Mouse (Mus musculus) CD4-positive, CD25-positive, alpha-beta regulatory T cell, adult 4 months (primary cell): ENCODE measurements around the gene Rab3il1. TPM values are rescaled to one million over a fixed set of nuclear protein-coding genes. Genes with fewer than 3 reads are reported as not detected.

ENCODE experiments used
- ATAC-seq: one replicate; pipeline ENCODE4 v1.8.0; 2017
- polyA plus RNA-seq, 2 experiments: library from polyadenylated mRNA; unstranded; fragments of 100-300 nt; shearing (Covaris generic); gene quantifications; one replicate each; pipeline ENCODE4 v1.2.1; 2017

Rab3il1 gene
- polyA plus RNA-seq, 2 experiments from 2014 or later = not detected

- no peak for ATAC-seq
These were observed 12.4 kb downstream of the Rab3il1 start for GRCm38 (mm10) chr19:10013913-10014312.

GRCm38 (mm10) chr19:10014824-10015223 is 13.4 kb downstream of the Rab3il1 start:
- ATAC-seq = no peak

GRCm38 (mm10) chr19:10015442-10015841 is 14.0 kb downstream of the Rab3il1 start:
- ATAC-seq = no peak

- no peak for ATAC-seq
These were observed 14.7 kb downstream of the Rab3il1 start for GRCm38 (mm10) chr19:10016151-10016550.

- peak; percentile 43 for ATAC-seq
These were observed 16.4 kb downstream of the Rab3il1 start for GRCm38 (mm10) chr19:10017637-10018526.

- no peak for ATAC-seq
These were observed 17.0 kb downstream of the Rab3il1 start for GRCm38 (mm10) chr19:10018527-10018818.

GRCm38 (mm10) chr19:10019214-10019760 is 17.8 kb downstream of the Rab3il1 start:
- no peak for ATAC-seq

- ATAC-seq = no peak
These were observed 20.5 kb downstream of the Rab3il1 start for GRCm38 (mm10) chr19:10021981-10022380.

GRCm38 (mm10) chr19:10022414-10023303 is 21.2 kb downstream of the Rab3il1 start:
- ATAC-seq = no peak

- no peak for ATAC-seq
These were observed 21.9 kb downstream of the Rab3il1 start for GRCm38 (mm10) chr19:10023304-10023758.

GRCm38 (mm10) chr19:10025169-10025875 is 23.9 kb downstream of the Rab3il1 start:
- no peak for ATAC-seq

- no peak for ATAC-seq
These were observed 28.3 kb downstream of the Rab3il1 start for GRCm38 (mm10) chr19:10029746-10030145.

- no peak for ATAC-seq
These were observed 31.9 kb downstream of the Rab3il1 start for GRCm38 (mm10) chr19:10033211-10033973.

GRCm38 (mm10) chr19:10034356-10034755 is 32.9 kb downstream of the Rab3il1 start:
- ATAC-seq = no peak

- peak; percentile 54 for ATAC-seq
These were observed 33.4 kb downstream of the Rab3il1 start for GRCm38 (mm10) chr19:10034785-10035447.

- no peak for ATAC-seq
These were observed 36.1 kb downstream of the Rab3il1 start for GRCm38 (mm10) chr19:10037534-10037933.

- ATAC-seq = no peak
These were observed 36.9 kb downstream of the Rab3il1 start for GRCm38 (mm10) chr19:10038364-10038763.

GRCm38 (mm10) chr19:10038910-10039309 is 37.4 kb downstream of the Rab3il1 start:
- no peak for ATAC-seq

- no peak for ATAC-seq
These were observed 38.1 kb downstream of the Rab3il1 start for GRCm38 (mm10) chr19:10039615-10040014.

GRCm38 (mm10) chr19:10040866-10041387 is 39.5 kb downstream of the Rab3il1 start:
- ATAC-seq = no peak
